Mouse (Mus musculus) intestine, embryonic 14.5 days (tissue): ENCODE results near the gene Hist3h2ba. TPM values are rescaled to one million over a fixed set of nuclear protein-coding genes. Genes with fewer than 3 reads are reported as not detected.
A peak's percentile ranks its signal among the peaks of the same experiment; 100 is the strongest.

Experiments
- ATAC-seq: fragments of 200-750 bp; cut with Nextera tagmentation; replicated peaks from 2 replicates; pipeline ENCODE4 v1.8.0; 2017; ENCODE audit warnings: low read depth, moderate number of reproducible peaks, moderate TSS enrichment, moderate library complexity; ENCODE audit not compliant: low FRiP score, low TSS enrichment
- DNase-seq: peaks from one replicate; pipeline ENCODE4 v3.0.0-alpha.2; 2018; ENCODE audit warnings: low spot score
- H3K27ac ChIP-seq: fragments of 300-500 bp; sonication (generic); 2 replicates; pipeline ENCODE4 v1.5.1; 2014; ENCODE audit warnings: low read depth, mild to moderate bottlenecking, control low read depth
- H3K27me3 ChIP-seq: fragments of 300-500 bp; sonication (generic); replicated peaks from 2 replicates; pipeline ENCODE4 v1.6.1; 2014; ENCODE audit warnings: low read length, control low read depth; ENCODE audit not compliant: control insufficient read depth, insufficient read depth
- H3K36me3 ChIP-seq: fragments of 300-500 bp; sonication (generic); 2 replicates; pipeline ENCODE4 v1.6.1; 2014; ENCODE audit warnings: low read length, control low read depth; ENCODE audit not compliant: control insufficient read depth, insufficient read depth
- H3K4me1 ChIP-seq: fragments of 300-500 bp; sonication (generic); replicated peaks from 2 replicates; pipeline ENCODE4 v1.6.1; 2014; ENCODE audit warnings: low read length, control low read depth, mixed read lengths; ENCODE audit not compliant: control insufficient read depth, insufficient read depth
- H3K4me2 ChIP-seq: fragments of 300-500 bp; sonication (generic); 2 replicates; pipeline ENCODE4 v1.6.1; 2014; ENCODE audit warnings: low read length
- H3K4me3 ChIP-seq: fragments of 300-500 bp; sonication (generic); 2 replicates; pipeline ENCODE4 v1.5.1; 2014; ENCODE audit warnings: low read depth, low read length, control low read depth, mixed read lengths
- H3K9ac ChIP-seq: fragments of 300-500 bp; sonication (generic); 2 replicates; pipeline ENCODE4 v1.6.1; 2014; ENCODE audit warnings: mild to moderate bottlenecking, low read length
- H3K9me3 ChIP-seq: fragments of 300-500 bp; sonication (generic); 2 replicates; pipeline ENCODE4 v1.6.1; 2016; ENCODE audit warnings: low read length, control low read depth; ENCODE audit not compliant: control insufficient read depth
- WGBS: fragments of 180-500 bp; shearing (Covaris S2); extraction: QIAGEN DNeasy Blood & Tissue Kit; methylation state at CpG from one replicate; pipeline ENCODE4 v1.1.7; 2014; 5-methylcytosine and 5-hydroxymethylcytosine counted together
- polyA plus RNA-seq: library from polyadenylated mRNA; unstranded; fragments of >200 nt; fragmentation: Nextera tagmentation; extraction: Ambion mirVana; gene quantifications from 2 replicates; pipeline ENCODE4 v1.2.1, GENCODE M21; 2014

The Hist3h2ba gene
- polyA plus RNA-seq, 1 experiment from 2014 or later = 24.9 TPM

DNA sequence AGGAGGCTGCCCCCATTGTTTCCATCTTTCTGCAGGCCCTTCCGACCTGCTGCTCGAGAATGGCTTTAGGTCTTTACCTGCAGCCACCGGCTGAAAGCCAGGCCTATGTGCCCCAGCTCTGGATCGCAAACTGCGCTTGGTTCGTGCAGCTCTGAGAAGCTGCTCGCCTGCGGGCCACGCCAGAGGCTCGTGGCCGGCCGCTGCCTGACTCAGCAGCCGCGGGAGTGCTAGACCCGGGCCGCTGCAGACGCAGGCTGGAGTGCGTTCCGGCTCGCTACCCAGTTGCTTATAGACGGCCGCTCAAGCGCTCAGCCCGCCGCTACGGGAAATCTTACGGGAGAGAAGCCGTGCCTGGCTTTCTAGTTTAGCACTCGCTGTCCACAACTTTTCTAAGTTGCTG, 28.4 kb downstream of the Hist3h2ba start:
- Histone ChIP-seq H3K4me1 (peaks cover 24% of the 10 kb centered on the region), H3K36me3 (peaks cover 14% of the 10 kb centered on the region; the same call in 1 of the 2 replicates), H3K27me3 (no peaks in the 10 kb centered on the region), H3K4me3 (peak overlapping the region; percentile 95), H3K9me3 (no peaks in the 10 kb centered on the region), H3K9ac (peak overlapping the region; percentile 80), H3K4me2 (peak overlapping the region; percentile 98), H3K27ac (peak overlapping the region; percentile 72)
- under 1% methylated on average over 29 of the region's 29 CpGs for WGBS
- ATAC-seq (no peak; the same call in 1 of the 2 replicates), DNase-seq (no peak)

GRCm38 (mm10) chr11:58977607-58978026, 28.9 kb downstream of the Hist3h2ba start:
- Histone ChIP-seq H3K9me3 (no peaks in the 10 kb centered on the region), H3K27ac (peak overlapping the region; percentile 72), H3K9ac (peak overlapping the region; percentile 80), H3K36me3 (peaks cover 14% of the 10 kb centered on the region), H3K27me3 (no peaks in the 10 kb centered on the region), H3K4me1 (peaks cover 24% of the 10 kb centered on the region), H3K4me3 (peak overlapping the region; percentile 95), H3K4me2 (peak overlapping the region; percentile 98)
- under 1% methylated on average over 21 of the region's 21 CpGs for WGBS
- DNase-seq (no peak), ATAC-seq (no peak; the same call in 1 of the 2 replicates)

- Histone ChIP-seq H3K9ac (peak within 1 kb of the TSS; percentile 80), H3K27me3 (no peaks in the 10 kb centered on the region), H3K4me2 (peak within 1 kb of the TSS; percentile 98), H3K4me3 (peak within 1 kb of the TSS; percentile 95), H3K36me3 (peaks cover 17% of the 10 kb centered on the region), H3K27ac (peak within 1 kb of the TSS; percentile 72), H3K9me3 (no peaks in the 10 kb centered on the region), H3K4me1 (peaks cover 24% of the 10 kb centered on the region)
- ATAC-seq = peak; percentile 66
- WGBS = under 1% methylated on average over 64 of the region's 64 CpGs
- DNase-seq = peak; percentile 85
Measured at GRCm38 (mm10) chr11:58978027-58978705, 29.4 kb downstream of the Hist3h2ba start, which contains the start of gene Trim11. Gene Trim11 (plus strand): TSS chr11:58978093.

GRCm38 (mm10) chr11:58978706-58979030, 29.9 kb downstream of the Hist3h2ba start:
- Histone ChIP-seq H3K4me2 (peak overlapping the region; percentile 98), H3K9ac (peak overlapping the region; percentile 80), H3K27ac (peak overlapping the region; percentile 72; the same call in 1 of the 2 replicates), H3K4me1 (peaks cover 24% of the 10 kb centered on the region), H3K9me3 (no peaks in the 10 kb centered on the region), H3K36me3 (peaks cover 19% of the 10 kb centered on the region), H3K27me3 (no peaks in the 10 kb centered on the region), H3K4me3 (peak overlapping the region; percentile 95)
- ATAC-seq (no peak), DNase-seq (no peak)
- WGBS = 4% methylated on average over 5 of the region's 5 CpGs

- Histone ChIP-seq H3K4me2 (peak overlapping the region; percentile 98), H3K9ac (peak overlapping the region; percentile 80), H3K4me3 (peak overlapping the region; percentile 95), H3K36me3 (peaks cover 24% of the 10 kb centered on the region), H3K9me3 (no peaks in the 10 kb centered on the region), H3K27me3 (no peaks in the 10 kb centered on the region), H3K27ac (no peak overlapping the region), H3K4me1 (peaks cover 24% of the 10 kb centered on the region)
- ATAC-seq = no peak
- WGBS = 80% methylated on average over 3 of the region's 3 CpGs
- DNase-seq = no peak
Measured at GRCm38 (mm10) chr11:58979183-58979582, 30.5 kb downstream of the Hist3h2ba start.

- 72% methylated on average over 7 of the region's 7 CpGs for WGBS
- Histone ChIP-seq H3K36me3 (peaks cover 29% of the 10 kb centered on the region), H3K4me2 (peak overlapping the region; percentile 98), H3K27me3 (no peaks in the 10 kb centered on the region), H3K4me3 (peak overlapping the region; percentile 95), H3K9ac (peak overlapping the region; percentile 80), H3K27ac (no peak overlapping the region), H3K9me3 (no peaks in the 10 kb centered on the region), H3K4me1 (peaks cover 24% of the 10 kb centered on the region)
- ATAC-seq = no peak
- DNase-seq = no peak
Measured at GRCm38 (mm10) chr11:58979661-58980060, 30.9 kb downstream of the Hist3h2ba start.

DNA sequence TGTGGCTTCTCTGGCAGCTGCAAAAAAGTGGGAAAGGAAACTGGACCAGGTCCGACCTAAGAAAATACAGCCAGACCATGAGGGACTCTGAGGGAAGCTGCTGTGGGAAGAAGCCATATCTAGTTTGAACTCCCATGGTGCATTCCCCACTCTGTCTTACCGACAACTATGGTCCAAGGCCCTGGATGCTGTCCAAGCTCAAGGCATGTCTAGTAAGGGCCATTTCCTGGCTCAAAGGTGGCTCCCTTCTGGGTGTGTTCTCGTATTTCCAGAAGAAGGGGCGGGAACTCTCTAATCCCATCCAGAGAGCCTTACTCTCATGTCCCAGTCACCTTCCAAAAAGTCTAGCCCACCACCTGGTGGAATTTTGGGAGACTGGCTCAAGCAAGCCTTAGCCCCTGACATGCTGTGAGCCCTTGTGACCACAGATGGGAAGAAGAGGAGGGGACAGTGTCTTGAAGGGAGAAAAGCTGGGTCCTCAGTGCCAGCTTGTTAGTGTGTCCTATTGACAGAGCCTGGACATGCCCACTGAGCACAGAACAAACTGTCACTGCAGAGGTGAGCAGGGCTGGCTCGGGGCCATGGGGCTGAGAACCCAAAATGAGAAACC, 31.8 kb downstream of the Hist3h2ba start:
- no peak overlapping the region for H3K9ac ChIP-seq

DNA sequence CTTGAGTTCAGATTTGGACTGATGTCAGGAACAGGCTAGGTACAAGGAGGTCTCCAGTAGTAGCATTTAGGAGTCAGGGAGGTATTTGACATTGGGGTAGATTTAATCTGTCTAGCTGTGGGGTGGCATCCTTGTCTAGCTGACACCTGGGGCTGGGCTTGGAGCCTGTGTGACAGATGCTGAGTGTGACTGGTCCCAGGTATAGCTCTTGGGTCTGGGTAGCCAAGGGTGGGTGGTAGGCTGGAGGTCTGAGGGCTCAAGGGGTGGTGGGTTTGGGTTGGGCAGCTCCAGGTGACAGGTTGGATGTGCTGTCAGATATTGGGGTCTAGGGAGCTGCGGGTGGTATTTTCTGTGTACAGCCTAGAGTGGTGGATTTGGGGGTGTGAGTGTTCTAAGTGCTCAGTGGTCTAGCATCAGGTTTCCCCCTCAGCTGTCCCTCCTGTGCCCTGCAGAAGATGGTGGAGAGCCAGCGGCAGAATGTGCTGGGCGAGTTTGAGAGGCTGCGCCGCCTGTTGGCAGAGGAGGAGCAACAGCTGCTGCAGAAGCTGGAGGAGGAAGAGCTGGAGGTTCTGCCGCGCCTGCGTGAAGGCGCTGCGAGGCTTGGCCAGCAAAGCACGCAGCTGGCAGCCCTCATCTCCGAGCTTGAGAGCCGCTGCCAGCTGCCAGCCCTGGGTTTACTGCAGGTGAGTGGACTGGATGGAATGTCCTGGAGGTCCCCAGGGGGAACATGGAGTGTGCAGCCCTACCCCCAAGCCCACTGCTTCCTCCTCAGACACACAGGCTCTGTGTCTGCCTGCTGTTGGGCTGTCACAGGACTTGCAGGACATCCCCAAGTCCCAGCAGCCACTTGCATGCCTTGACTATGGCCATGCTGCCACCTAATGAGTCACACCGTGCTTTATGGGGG, 33.1 kb downstream of the Hist3h2ba start:
- DNase-seq (no peak), ATAC-seq (no peak)
- WGBS = 66% methylated on average over 14 of the region's 14 CpGs
- peaks cover 23% of the 10 kb centered on the region for H3K4me1 ChIP-seq
- no peak overlapping the region for H3K4me3 ChIP-seq
- H3K36me3 ChIP-seq = peaks cover 45% of the 10 kb centered on the region
- no peak overlapping the region for H3K27ac ChIP-seq
- H3K9me3 ChIP-seq = no peaks in the 10 kb centered on the region
- H3K27me3 ChIP-seq = no peaks in the 10 kb centered on the region
- H3K9ac ChIP-seq = no peak overlapping the region
- no peak overlapping the region for H3K4me2 ChIP-seq

More for the DNA sequence above, 31.8 kb downstream of the Hist3h2ba start:
- H3K27me3 ChIP-seq = no peaks in the 10 kb centered on the region
- H3K9me3 ChIP-seq = no peaks in the 10 kb centered on the region
- H3K4me3 ChIP-seq = no peak overlapping the region
- ATAC-seq = no peak
- no peak overlapping the region for H3K4me2 ChIP-seq
- H3K4me1 ChIP-seq = peaks cover 24% of the 10 kb centered on the region
- 64% methylated on average over 5 of the region's 5 CpGs for WGBS
- H3K27ac ChIP-seq = no peak overlapping the region
- DNase-seq = no peak
- peaks cover 33% of the 10 kb centered on the region for H3K36me3 ChIP-seq
